Mouse (Mus musculus) E14TG2a.4 (cell line): ENCODE data around the gene Agap1.

Source experiments
- H3K27me3 ChIP-seq: 2 replicates; pipeline ENCODE4 v1.6.1; 2014; ENCODE audit warnings: low read length, control low read depth; ENCODE audit not compliant: insufficient read depth
- H3K36me3 ChIP-seq: 2 replicates; pipeline ENCODE4 v1.6.1; 2014; ENCODE audit warnings: low read length, control low read depth; ENCODE audit not compliant: insufficient read depth
- H3K4me1 ChIP-seq: replicated peaks from 2 replicates; pipeline ENCODE4 v1.6.1; 2014; ENCODE audit warnings: low read depth, low read length, control low read depth
- H3K4me3 ChIP-seq: replicated peaks from 2 replicates; pipeline ENCODE4 v1.5.1; 2014; ENCODE audit warnings: mild to moderate bottlenecking, low read length
- H3K9me3 ChIP-seq: 2 replicates; pipeline ENCODE4 v1.6.1; 2014; ENCODE audit warnings: low read length, control low read depth
- CTCF ChIP-seq: conservative IDR thresholded peaks from 2 replicates; pipeline ENCODE4 v1.5.1; 2014; ENCODE audit warnings: low read length
- NANOG ChIP-seq: IDR thresholded peaks from 2 replicates; pipeline ENCODE4 v1.6.1; 2014; ENCODE audit warnings: borderline replicate concordance, low read length, mixed read lengths
- POU5F1 ChIP-seq: IDR thresholded peaks from 2 replicates; pipeline ENCODE4 v1.6.1; 2014; ENCODE audit warnings: low read length, borderline replicate concordance

Gene Agap1

DNA sequence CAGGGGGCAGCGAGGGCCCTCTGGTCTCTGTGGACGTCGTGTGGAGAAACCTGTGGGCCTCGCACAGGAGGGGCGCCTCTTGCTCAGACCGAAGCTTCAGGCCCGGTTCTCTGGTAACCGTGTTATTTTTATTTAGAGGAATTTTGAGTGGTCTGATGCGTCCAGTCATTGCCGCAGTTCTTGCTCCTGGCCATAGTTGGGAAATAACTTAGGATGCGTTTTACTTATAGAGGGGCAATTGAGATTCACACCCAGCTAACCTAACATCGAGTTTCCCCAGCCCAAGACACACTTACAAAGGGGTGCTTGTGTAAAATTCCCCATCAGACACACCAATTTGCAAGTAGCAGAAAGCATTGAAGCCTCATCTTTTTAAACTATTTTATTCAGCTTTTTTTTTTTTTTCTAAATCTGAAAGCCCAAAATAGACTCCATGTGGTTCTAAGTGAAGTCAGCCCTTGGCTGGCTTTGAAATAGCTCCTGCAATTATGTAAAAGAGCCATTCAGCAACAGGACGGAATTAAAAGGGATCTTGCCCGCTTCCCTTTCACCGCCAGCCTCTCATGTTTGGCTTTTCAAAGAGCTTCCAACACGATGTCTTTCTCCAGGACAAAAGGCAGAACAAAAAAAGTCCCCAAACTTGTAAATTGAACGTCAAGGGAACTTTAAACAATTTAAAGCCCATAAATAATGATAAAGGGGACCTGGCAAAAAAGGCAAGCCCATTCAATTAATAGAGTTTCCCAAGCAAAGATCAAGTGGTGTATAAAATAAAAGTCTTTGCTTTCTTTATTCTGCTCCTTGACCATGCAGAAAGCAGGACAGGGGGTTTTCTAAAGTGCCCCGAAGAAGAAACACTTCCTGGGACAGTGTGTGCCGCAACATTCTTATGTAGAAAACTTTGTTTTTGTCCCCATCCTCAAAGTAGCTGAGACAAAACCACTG is 480.0 kb downstream of the Agap1 start:
- 0 out of 2 replicates have a peak, but pooled peaks have one; percentile 11 for TF ChIP-seq NANOG
- no peak for TF ChIP-seq POU5F1
- TF ChIP-seq CTCF = no peak
- no peaks in the 10 kb centered on the region for H3K36me3 ChIP-seq
- H3K4me1 ChIP-seq = peaks cover 82% of the 10 kb centered on the region
- H3K27me3 ChIP-seq = peaks cover 72% of the 10 kb centered on the region
- H3K9me3 ChIP-seq = no peaks in the 10 kb centered on the region
- H3K4me3 ChIP-seq = peak overlapping the region; percentile 58

DNA sequence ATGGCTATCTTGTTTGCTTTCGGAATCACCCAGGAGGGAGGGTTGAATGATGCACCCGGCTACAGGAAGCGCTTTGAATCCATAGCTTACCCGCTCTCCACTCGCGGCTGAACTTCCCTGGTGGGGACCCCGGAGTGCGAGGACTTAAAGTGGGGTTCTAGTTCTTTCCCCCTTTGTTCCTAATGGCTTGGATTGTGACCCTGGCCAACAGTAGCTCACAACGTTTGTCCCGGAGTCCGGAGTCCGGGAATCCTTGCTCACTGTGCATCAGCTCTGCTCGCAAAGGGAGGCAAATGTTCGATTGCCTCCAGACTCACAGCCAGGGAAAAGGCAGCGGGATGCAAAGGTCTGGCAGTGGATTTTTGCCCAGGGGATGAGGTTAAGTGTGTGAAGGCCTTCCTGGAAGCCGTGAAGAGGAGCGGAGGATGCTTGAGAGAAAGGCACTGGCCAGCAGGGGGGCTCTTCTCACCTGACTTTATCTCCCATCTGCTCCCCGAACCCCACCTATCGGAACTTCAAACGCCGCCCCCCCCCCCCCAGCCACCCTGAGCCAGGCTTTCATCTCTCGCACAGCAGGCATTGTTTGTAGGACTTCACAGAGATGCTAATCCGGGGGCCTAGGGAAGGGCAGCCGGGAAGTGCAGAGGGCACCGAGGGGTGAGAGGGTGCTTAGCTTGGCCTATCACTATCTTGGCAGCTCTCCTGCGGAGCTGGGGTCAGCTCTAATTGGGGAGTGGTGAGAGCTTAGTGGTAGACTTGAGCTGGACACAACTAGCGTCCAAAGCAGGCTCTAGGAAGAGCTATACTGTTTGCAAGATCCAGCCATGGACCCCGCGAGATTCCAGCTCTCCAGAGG is 481.1 kb downstream of the Agap1 start:
- Histone ChIP-seq H3K4me3 (peak overlapping the region; percentile 58), H3K27me3 (peaks cover 68% of the 10 kb centered on the region)

DNA sequence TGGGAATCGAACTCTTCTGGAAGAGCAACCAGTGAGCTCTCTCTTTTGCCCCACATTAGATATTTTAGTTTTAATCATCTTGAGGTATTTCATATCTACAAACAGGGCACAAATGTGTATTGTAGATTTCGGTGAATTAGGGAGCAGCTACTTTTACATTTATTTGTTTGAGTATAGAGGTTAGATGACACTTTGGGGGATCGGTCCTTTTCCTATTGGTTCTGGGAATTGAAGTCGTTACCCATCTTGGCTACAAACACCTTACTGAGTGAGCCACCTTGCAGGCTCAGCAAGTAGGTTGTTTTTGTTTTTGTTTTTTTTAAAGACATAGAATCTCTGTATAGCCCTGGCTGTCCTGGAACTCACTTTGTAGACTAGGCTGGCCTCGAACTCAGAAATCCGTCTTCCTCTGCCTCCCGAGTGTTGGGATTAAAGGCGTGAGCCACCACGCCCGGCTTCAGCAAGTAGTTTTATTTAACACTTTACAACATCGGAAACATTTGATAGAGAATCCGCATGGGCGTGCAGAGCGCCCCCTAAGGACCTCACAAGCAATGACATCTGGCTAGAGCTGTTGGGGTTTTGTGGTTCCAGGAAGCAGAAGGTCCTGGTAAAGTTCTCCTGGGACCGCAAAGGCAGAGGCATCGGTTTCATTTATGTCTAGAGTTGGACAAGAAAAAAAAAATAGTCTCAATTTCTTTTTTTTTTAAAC is 484.4 kb downstream of the Agap1 start:
- Histone ChIP-seq H3K9me3 (no peaks in the 10 kb centered on the region), H3K4me1 (peaks cover 84% of the 10 kb centered on the region), H3K4me3 (peak overlapping the region; percentile 75; the same call in 1 of the 2 replicates), H3K36me3 (no peaks in the 10 kb centered on the region), H3K27me3 (peaks cover 68% of the 10 kb centered on the region)
- TF ChIP-seq POU5F1 (no peak), CTCF (peak; percentile 95)

More for the DNA sequence above, 481.1 kb downstream of the Agap1 start:
- Histone ChIP-seq H3K9me3 (no peaks in the 10 kb centered on the region), H3K4me1 (peaks cover 88% of the 10 kb centered on the region), H3K36me3 (no peaks in the 10 kb centered on the region)
- no peak for TF ChIP-seq NANOG
- no peak for TF ChIP-seq CTCF
- no peak for TF ChIP-seq POU5F1

DNA sequence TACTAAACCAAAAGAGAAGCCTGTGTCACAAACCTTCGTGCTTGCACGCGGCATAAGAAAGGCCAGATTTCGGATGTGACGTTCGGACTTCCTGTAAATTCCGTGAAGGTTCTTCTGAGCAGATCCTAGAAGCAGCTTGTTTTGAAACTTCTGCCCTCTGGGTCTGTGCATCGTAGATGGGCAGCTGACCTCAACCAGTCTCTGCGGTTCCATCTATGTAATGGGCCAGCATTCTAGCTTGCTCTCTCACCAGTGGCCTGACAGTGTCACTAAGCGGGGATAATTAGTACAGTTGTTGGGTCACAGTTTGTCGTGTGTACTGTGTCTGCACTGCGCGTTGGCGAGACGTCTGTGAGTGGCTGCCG is 485.0 kb downstream of the Agap1 start:
- H3K4me1 ChIP-seq = peaks cover 79% of the 10 kb centered on the region
- peak overlapping the region; percentile 75 for H3K4me3 ChIP-seq
- H3K9me3 ChIP-seq = no peaks in the 10 kb centered on the region
- H3K36me3 ChIP-seq = no peaks in the 10 kb centered on the region
- H3K27me3 ChIP-seq = peaks cover 68% of the 10 kb centered on the region
- TF ChIP-seq NANOG (no peak), POU5F1 (no peak), CTCF (no peak)

DNA sequence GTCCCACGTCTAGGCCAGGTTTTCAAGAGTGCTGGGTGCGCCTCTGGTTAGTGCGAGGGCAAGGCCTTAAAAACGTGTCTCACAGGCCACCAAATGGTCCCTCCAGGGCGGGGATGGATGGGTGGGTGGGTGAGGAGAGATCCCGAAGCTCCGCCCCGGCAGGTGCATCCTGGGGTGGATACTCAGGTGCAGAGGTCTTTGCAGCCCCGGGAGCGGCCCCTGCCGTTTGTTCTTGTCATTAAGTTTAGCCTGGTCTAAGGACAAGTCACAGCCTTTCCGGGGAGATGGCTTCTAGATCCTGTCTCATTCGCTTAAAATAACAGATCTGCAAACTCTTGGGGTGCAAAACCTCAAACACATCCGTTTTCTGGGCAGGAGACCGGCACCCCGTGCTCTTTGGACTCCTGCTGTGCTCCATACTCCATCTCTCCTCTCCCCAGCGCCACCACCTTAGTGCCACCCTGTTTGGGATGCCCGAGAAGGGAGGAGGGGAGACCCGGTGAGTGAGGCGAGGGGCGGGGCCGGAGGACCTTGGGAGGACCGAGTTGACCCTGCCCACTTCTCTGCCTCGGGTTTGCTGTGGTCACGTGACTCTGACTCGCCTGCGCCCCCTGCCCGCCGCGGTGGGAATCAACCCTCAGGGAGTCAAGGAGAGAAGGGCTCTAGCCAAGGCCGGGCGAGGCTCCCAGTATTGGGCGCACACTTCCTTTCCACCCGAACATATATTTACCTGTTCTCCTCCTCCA is 485.5 kb downstream of the Agap1 start:
- peaks cover 65% of the 10 kb centered on the region for H3K27me3 ChIP-seq
- H3K4me1 ChIP-seq = peaks cover 73% of the 10 kb centered on the region
- H3K4me3 ChIP-seq = peak overlapping the region; percentile 75
- no peaks in the 10 kb centered on the region for H3K36me3 ChIP-seq
- no peak for TF ChIP-seq POU5F1
- TF ChIP-seq CTCF = peak; percentile 75
- H3K9me3 ChIP-seq = no peaks in the 10 kb centered on the region

DNA sequence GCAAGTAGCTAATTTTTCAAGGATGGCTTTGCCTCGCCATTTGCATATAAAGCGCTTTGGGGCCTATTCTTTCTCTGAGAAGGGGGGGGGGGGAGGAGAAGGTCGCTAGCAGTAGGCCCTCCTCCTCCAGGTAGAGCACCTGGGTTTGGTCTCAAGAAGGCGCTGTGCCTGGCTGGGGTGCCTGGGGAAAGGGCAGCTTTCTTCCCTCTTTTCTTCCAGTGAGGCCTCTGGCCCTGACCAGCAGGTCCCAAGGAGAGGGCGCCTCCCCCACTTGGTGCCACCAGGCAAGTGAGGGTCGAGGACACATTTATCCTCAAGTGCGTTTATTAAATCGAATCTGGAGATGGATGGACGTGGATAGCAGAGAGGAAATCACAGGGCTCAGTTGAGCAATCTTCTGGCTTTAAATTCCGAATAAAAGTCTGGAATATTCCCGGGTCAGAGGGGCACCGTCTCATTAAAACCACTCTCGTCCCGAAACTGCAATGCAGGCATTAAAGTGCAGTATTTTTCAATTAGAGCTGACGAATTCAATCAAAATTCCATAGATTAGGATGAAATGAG is 486.4 kb downstream of the Agap1 start:
- TF ChIP-seq CTCF (no peak), NANOG (no peak), POU5F1 (no peak)
- H3K9me3 ChIP-seq = no peaks in the 10 kb centered on the region
- H3K4me3 ChIP-seq = peak overlapping the region; percentile 78
- H3K36me3 ChIP-seq = no peaks in the 10 kb centered on the region
- peaks cover 65% of the 10 kb centered on the region for H3K27me3 ChIP-seq
- H3K4me1 ChIP-seq = peaks cover 64% of the 10 kb centered on the region

DNA sequence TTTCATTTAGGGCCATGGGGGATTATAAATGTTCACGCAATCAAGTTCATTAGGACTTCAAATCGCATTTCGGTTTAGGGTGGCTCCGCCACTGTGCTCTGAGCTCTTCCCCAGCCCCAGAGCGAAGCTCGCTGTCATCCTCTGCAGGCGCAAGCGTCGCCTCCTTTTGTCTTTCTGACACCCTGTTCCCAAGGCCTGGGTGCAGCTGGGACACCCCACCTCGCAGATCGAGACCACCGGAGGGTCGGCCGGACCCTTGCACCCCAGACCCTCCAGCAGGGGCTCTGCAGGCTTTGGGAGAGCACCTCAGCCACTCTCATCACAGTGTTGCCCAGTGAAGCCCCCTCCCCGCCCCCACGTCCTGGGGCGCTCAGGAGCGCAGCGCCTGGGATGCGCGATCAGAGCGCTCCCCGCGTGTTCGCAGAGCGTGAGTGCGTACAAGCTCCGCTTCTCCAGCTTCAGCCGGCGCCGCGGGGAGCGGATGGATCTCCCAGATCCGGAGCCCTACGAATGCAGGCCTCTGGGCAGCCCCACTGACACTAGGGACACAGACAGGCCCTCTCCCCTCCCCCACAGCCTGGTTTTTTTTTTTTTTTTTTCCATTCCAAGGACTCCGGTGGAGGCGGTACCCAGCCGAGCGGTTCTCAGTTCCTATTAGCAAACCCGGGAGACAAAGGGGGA is 487.2 kb downstream of the Agap1 start:
- Histone ChIP-seq H3K4me1 (peaks cover 56% of the 10 kb centered on the region), H3K36me3 (no peaks in the 10 kb centered on the region), H3K27me3 (peaks cover 60% of the 10 kb centered on the region), H3K4me3 (peak overlapping the region; percentile 78), H3K9me3 (no peaks in the 10 kb centered on the region)
- TF ChIP-seq POU5F1 (no peak), NANOG (no peak), CTCF (no peak)
